Mouse (Mus musculus): Measurements from ENCODE around the gene Nuak1. TPM values are rescaled to one million over a fixed set of nuclear protein-coding genes. Genes with fewer than 3 reads are reported as not detected.
A peak's percentile ranks its signal among the peaks of the same experiment; 100 is the strongest.

Gene Nuak1
- total RNA-seq, 2 experiments from 2014 or later: 12.5 to 17.6 TPM

DNA sequence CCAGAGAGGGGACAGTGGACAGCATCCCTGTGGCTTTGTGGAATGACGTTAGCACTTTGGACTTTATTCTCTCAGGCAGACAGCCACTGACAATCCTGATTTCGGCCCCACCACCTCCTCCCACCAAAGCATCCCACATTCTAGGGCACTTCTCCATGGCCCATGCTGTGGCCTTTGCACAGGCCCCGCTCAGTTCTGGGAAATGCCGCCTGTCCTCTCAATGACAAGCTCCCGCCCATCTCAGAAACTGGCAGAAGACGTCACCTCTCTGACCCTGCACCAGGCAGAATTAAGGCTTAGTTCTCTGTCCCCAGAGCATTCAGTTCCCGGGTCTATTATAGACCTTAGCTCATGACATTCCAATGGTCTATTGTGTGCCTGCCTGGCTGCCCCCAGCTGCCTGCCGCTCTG is 7.0 kb upstream of the Nuak1 start:
- no peak for DNase-seq

DNA sequence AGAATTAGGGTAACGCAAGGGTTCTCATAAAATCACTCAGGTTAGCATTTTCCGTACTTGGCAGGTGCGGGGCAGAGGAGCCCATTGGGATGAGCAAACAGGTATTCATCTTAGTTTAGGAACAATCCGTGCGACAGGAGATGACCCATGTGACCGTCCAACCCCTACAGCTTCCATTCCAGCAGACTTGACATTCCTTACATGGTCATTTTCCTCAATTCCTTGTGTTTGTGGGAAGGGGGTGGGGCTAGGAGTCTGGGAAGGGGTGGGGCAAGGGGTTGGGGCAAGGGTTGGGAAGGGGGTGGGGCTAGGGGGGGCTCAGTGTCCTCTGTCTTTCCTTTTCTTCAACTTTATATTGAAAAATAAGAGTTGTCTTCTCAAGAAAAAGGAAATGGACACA is 6.3 kb upstream of the Nuak1 start:
- no peak for DNase-seq

DNA sequence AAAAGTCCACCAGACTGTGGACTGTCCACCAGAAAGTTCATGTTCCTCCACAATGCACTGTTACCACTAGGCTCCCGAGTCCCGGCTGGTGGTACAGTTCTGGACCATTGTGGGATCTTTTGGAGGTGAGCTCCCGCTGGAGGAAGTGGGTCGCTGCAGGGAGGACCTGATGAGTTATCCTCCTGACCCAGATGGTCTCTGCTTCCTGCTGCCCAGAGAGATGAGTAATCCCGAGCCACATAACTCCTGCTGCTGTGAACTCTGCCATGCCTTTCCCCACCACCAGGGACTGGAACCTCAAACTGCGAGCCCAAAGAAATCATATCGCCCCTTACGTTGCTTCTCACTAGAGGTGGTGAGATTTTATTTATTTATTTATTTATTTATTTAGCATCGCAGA is 4.0 kb upstream of the Nuak1 start:
- no peak for DNase-seq

DNA sequence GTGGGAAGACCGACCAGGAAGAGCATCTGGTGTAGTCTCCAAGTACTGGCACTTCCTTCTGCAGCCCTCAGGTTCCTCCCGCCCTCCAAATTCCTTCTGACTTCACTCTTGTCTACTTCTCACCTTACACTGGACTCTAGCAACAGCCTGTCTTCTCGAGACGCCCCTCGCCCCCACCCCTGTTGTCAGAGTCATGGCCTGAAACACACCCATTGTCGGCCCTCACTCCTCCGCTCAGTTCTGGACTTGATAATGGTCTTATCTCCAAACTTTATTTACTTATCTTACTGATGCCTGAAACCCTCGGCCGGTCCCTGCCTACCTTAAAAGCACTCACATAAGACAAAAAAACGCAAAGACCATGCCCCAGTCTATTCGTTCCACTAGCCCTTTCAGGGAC is 1.4 kb upstream of the Nuak1 start:
- no peak for DNase-seq

DNA sequence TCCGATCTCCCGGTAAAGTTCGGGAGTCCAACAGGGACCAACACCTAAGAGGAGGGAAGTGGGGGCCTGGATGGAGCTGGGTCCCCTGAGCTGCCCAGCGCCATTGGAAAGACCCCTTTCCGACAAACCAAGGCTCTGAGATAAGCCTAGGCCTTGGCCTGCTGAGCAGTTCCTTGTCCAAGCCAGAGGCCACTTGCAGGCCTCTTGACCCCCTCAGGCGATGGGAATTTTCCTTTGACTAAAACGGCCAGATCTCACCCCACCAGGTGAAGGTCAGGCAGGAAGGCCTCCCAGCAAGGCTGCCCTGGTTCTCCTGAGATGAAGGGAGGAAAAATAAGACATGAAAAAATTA is 1.0 kb upstream of the Nuak1 start:
- DNase-seq: no peak

DNA sequence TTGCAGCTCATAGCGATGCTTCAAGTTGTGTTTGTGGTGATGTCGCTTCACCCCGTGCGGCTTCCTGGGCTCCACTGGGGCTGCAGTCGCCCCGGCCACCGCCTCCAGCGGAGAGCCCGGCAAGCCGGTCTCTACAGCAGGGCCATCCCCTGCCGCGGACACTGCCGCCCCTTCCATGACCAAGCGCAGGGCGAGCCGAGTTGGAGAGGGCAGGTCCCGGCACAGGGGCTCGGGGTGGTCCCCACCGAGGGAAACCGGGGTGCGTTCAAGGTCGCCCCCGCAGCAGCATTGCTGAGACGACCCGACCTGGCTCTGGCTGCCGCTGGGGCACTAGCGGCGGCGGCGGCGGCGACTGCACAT is 236 bp downstream of the Nuak1 start:
- no peak for DNase-seq

DNA sequence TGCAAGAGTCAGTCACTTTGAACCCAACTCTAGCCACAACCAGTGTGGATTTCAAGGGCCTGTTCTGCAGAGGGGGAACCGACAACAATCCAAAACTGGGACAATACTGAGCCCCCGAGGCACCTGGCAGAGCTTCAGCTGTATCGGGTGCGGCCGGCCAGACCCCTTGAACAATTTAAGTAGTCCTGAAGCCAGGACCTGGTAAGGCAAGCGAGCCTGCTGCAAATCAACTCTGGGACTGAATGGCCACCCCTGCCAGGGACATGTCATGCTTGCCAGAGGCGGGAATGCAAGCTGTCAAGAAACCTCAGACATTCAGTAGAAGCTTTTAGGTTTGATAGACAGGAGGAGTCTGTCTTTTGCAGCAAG is 1.2 kb downstream of the Nuak1 start:
- DNase-seq: peak; percentile 26

DNA sequence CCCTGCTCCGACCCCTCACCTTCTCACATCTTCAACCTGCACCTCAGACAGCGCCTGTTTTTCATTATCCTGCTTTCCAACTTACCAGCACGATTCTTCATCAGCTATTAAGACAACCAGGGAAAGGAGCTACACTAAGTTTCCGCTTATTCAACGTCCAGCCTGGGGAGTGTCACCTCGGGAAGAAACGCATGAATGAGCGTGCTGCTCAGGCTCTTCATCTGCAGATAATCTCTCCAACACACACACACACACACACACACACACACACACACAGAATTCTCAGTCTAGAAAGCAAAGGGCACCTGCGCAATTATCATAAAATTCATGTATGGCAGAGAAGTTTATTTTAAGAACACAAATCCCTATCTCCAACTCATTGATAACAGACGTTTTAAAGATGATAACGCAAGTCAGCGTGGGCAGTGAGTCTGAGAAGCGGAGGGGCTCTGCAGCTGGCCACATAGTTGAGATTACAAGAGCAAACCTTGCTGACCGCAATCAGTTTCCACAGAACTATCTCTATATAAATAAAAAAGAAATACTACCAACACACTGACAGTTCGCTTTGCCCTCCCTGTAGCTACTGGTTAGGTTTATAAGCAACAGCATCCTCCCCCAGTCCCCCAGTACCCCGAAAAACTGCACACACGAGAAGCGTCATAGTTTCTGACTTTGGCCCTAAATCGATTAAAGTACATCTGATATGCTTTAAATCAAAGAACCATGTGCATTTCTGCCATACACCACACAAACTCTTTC is 1.8 kb downstream of the Nuak1 start:
- DNase-seq: no peak

DNA sequence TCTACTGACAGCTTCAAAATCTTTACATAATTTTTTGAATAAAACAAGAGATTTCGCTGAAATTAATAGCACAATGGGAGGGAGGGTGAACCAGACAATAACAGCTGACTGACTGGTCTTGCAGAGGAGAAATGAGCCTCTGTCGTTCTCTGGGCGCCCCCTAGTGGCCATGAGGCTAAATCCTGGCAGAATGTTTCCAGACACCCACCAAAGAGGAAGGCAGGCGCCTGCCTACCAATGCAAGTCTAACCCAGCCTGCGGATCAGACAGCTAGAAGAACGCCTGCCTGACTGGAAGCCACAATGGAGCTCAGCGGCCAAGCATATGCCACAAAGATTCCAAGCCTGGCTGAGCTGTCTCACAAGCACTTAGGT is 2.4 kb downstream of the Nuak1 start:
- DNase-seq: peak; percentile 97

DNA sequence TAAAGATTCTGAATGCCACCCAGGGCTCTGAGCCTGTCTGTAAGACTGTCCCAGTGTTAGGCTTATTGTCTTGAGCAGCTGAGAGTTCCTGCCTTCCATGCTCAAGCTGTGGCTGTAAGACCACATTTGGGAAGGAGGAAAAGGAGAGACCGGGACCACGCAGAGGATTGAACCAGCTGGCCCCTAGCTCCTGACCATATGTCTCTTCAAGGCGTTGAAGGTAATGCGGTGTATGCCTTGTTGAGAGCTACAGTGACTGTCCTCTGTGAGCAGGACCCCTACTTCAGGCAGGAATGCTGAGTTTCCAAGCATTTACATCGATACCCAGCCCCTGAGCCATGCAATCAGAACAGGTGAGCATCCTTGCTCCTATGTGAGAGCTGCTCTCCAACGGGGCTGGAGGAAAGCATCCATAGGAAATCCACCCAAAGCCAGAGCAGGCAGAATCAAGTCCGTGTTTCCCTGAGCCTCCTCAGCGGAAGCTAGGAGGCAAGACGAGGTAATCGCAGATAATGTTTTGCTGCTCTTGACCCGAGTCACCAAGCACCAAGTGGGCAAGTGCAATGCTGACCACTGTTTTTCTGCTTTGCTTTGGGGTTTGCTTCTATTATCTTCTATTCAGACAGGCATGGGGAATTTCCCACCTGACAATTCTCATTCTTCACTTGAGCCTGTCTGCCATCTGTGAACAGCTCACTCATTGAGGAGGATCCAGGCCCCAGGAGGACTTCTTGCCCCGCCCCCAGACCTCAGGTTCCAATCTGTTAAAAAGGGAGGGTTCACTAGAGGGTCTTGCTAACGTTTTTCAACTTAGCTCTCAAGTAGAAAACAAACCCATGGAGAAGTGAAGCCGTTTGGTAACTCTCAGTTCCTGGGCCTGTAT is 3.0 kb downstream of the Nuak1 start:
- no peak for DNase-seq

DNA sequence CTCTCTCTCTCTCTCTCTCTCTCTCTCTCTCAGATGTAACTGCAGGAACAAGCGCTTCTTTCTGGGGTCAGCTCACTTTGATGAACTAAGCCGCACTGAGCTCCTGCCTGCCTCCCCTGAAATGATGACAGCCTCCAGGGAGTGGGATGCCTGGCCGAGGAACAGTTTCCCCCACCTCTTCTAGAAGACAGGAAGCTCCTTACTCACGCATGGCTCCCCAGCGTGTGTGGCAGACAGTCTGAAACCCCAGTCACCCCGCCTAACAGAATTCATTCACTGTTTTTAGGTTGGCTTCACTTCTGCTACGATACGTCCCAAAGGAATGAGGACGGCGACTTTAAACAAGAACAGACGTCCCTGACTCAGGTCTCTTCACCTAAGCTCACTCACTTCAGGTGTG is 4.5 kb downstream of the Nuak1 start:
- DNase-seq: no peak

DNA sequence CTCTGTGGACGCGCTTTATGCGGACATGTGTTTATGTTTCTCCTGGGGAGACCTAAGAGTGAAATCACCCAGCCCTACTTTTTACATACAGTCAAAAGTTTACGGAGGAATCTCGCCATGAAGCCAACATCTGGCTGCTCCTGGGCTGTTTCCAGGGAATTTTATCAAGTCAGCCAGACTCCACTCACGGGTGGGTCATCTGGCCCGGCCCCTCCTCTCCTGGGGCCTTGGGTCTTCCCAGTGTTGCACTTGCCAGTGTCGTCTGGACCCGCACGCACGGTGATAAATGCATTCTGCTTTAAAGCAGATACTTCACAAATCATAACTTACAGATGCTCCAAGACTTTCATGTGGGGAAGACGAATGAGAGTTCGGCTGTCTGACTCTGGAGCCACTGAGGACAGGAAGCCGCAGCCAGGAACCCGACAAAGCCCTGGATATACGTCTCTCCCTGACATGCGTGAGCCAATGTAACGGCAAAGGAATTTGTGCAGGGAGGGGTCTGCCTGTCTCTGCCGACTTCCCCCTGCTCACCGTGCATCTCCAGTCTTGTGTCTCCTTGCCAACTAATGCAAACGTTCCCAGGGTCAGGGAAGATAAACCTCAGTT is 7.1 kb downstream of the Nuak1 start:
- no peak for DNase-seq

DNA sequence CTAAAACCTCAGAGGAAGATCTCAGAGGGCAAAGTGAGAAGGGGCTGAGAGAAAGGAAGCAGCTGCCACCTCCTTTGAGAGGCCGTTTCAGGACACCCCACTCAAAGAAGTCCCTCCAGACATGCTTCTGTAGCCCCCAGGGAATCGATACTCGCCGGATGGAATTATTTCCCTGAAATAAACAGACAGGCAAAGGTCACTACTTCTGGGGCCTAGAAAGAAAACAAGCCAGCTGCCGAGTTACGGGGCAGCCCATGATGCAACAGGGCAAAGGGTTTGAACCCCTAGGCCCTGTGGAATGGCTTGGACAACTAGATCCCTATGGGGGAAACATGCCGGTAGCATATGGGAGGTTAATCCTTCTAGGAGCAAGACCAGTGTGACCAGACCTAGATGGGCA is 16.0 kb downstream of the Nuak1 start:
- no peak for DNase-seq

DNA sequence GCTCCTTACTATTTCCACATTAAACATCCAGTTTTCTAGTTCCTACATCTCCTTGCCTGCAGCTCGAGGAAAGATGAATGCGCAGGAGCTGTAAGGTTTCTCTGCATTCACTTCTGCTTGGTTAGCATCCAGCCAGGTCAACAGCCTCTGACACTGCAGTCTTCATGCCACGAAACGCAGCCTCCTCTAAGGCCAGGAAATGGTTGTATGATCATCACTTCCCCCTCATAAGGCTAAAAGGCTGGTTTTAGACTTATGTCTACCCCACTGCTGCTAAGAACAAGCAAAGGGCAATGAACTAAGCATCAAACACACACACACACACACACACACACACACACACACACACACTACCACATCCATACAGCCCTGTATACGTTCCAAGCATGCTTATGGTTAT is 16.5 kb downstream of the Nuak1 start:
- no peak for DNase-seq

DNA sequence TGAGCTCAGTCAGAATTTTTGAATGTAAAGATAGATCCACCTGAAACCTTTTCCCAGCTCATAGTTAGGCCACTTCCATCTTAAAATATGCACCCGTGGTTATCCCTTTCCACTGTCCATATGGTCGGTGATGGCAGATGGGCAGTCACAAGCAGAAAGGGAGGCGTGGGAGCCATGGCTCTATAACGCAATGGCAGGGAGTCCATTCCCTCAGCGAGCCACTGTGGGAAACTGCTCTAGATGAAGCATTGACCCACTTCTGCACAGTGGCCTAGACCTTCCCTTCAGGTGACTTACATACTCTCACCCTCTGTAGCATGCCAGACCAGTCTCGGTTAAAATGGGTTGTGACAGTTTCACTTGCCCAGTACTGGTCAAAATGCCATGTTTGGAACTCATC is 19.8 kb downstream of the Nuak1 start:
- DNase-seq: no peak

DNA sequence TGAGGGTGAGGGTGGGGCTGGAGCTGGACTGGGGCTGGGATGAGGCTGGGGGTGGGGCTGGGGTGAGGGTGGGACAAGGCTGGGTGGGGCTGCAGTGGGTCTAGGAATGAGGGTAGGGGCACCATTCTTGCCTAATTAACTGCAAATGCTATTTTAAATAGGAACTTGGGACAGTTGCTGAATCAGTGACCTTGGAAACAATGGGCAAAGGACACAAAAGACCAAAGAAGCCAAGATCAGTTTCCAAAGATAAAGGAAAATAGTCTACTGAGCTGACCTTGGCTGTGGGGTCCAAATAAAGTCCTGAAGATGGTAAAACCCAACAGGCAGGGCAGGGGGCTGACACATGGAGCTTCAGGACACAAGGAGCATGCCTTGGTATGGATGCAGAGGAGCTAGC is 22.0 kb downstream of the Nuak1 start:
- no peak for DNase-seq

DNA sequence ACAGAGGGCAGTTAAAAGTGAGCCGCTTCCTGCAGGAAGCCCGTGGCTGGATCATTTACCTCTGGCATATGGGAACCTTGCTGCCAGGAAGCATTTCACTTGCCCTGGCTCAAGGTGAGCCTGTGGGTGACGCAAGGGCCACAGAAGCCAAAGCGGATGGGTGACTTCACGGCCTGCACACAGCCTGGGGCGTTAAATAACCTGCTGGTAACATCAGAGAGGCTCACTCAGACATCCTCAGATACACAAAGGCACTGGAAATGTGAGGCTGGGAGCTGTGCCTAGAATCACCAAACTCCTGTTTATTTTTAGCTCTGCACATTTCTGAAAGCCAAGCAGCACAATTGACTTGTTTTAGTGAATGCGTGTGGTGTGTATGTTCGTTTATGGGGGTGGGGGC is 23.6 kb downstream of the Nuak1 start:
- DNase-seq: no peak

DNA sequence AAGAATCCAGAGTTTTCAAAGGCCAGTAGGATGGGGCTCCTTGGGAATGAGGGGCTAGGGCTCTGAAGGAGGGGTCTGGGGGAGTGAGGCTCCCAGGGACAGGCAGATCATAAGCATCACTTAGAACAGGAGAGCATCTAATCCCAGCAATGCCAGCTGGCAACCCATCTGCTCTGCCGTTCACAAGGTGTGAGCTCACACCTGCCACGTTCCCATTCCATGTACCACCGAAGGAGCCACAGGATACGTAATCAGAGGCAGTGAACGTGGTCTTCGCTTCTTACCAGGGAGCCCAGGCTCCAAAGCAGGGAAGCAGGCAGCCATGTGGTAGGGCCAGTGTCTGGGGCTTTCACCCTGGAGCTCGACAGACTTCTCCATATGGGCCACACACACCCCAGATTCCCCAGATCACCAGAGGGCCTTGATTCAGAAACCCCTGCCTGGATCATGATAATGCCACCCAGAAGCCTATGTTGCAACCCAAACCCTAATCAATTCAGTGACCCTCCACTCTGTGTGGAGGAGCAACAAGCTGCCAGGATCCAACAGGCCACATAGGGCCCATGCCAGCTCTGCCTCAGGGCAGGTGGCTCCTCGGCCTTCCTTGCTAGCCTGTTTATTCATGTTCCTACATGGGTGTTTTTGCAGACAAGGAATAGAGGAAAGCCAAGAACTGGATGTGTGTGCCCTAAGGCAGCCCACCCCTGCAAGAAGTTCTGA is 25.3 kb downstream of the Nuak1 start:
- DNase-seq: no peak

DNA sequence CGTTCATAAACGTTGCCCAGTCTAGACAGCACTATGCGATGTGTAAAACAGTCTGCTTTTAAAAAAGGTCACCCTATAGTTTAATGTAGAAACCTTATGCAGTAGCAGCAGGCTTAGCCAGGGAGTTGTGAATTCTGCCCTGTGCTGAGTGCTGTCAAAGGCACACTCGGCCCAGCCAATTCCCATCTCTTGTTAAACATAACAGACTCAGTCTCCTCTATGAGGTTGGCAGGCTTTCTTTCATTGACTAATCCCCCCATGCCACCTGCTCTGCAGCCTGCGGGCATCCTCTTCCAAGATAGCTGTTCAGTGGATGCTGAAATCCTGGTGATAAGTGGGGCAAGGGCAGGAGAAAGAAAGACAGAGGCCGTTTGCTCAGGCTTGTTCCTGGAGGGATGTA is 27.1 kb downstream of the Nuak1 start:
- DNase-seq: no peak

DNA sequence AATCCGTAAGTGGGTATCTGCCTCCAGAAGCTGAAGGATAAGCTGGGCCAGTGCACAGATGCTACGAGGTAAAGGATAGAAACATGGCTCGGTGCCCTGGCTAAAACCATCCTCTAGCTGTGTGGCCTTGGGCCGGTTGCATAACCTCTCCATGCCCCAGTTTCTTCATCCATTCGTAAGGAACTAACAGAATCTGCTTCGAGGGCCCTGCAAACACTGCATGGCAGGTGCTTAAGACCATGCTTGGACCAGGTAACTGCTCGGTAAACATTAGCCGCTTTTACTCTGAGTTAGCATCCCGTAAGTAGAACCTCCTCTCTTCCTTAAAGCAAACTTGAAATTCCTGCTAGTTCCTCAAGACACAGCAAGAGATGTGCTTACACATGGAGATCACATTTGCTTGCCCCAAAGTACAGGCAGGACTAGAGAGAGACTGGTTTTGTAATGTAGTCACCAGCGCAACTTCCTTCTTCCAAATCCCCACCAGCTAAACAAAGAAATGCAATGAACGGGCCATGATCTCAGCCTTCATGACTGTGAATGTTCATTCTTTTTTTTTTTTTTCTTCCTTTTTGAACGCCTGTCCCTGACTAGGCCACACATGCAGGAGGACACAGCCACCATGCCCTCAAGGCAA is 28.0 kb downstream of the Nuak1 start:
- DNase-seq: no peak

DNA sequence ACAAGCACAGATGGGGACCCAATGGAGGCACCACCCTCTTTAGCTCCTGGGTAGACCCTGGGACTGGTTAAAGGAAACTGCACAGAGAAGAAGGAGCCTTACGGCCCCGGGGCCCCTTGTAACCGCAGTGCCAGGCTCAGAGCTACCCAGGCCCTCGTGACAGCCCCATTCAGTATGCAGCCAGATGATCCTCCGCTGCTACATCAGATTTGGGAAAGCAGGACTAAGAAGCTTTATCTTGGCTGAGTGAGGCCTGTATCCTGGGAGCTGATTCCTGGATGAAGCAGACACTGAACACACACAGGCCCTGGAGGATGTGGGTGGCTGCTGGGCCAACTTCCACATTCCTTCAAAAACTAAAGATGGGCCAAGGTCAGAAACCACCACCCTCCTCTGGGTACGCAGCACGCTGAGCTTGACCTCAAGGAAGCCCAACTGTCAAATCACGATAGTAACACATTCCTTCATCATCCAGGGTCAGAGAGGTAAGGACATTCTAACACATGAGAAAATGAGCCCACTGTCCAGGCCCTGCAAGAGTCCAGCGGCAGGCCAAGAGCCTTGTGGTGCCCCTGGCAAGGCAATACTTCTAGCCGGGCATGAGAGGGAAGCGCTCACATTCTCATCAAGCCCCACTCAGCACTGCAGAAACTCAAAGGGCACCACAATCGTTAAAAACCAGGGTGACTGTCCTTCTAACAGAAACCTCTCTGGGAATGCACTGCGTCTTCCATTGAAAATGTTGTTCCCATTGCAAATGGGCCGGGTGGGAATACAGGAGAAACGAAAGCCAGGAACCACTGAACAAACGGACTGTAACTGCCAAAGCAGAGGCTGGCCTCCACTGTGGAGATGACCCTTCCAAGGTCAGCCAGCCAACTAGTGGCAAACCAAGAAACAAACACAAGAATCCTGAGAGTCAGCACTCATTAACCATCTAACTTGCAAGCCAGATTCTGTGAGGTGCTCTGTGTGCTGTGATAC is 29.0 kb downstream of the Nuak1 start:
- DNase-seq: no peak
